ENCODE assay signal across 8 mouse cellular contexts in genomic region chr12:91684840-91685415, GRCm38 (mm10).
DNase-seq lines count a peak whose midpoint lies in the region; ATAC-seq and TF ChIP-seq lines count a peak whose summit lies in the region.

No protein-coding gene starts in this region.

- peak overlapping the region; percentile 32 for H3K4me3 ChIP-seq in ES-Bruce4 (ENCODE audit: low read depth, low read length)
- H3K4me3 ChIP-seq in hindbrain, embryonic 10.5 days = peak overlapping the region; percentile 41
- no peak overlapping the region for H3K4me3 ChIP-seq in liver, postnatal 0 days (ENCODE audit: low read depth, low read length)

- peak overlapping the region; percentile 54 for H3K27ac ChIP-seq in ES-Bruce4 (ENCODE audit: insufficient read depth, low read length)
- H3K27ac ChIP-seq in hindbrain, embryonic 10.5 days = peak overlapping the region; percentile 88
- no peak overlapping the region for H3K27ac ChIP-seq in liver, postnatal 0 days (ENCODE audit: low read depth)

- H3K27me3 ChIP-seq in ES-Bruce4 (ENCODE audit: control insufficient read depth, insufficient read depth, low read length, poor library complexity, severe bottlenecking) = no peaks in the 10 kb centered on the region
- H3K27me3 ChIP-seq in hindbrain, embryonic 10.5 days (ENCODE audit: insufficient read depth, poor library complexity, severe bottlenecking) = peaks cover 5% of the 10 kb centered on the region; the same call in 1 of the 2 replicates
- H3K27me3 ChIP-seq in liver, postnatal 0 days (ENCODE audit: insufficient read depth, low read length) = no peaks in the 10 kb centered on the region

- 24% methylated on average over 11 of the region's 11 CpGs for WGBS in hindbrain, embryonic 10.5 days
- WGBS in liver, postnatal 0 days (ENCODE audit: insufficient replicate concordance) = 46% methylated on average over 11 of the region's 11 CpGs

- H3K4me2 ChIP-seq in liver, postnatal 0 days (ENCODE audit: low read depth, low read length) = peak overlapping the region; percentile 31; the same call in 1 of the 2 replicates

- no peaks in the 10 kb centered on the region for H3K9me3 ChIP-seq in ES-Bruce4 (replicated peaks; ENCODE audit: control insufficient read depth, insufficient read depth, low read length, poor library complexity, severe bottlenecking)
- no peaks in the 10 kb centered on the region for H3K9me3 ChIP-seq in hindbrain, embryonic 10.5 days
- no peaks in the 10 kb centered on the region for H3K9me3 ChIP-seq in liver, postnatal 0 days (ENCODE audit: low read length)

- DNase-seq in embryo, embryonic 10 days (ENCODE audit: low spot score) = peak; percentile 28
- DNase-seq in embryo, embryonic 9.5 days (ENCODE audit: extremely low spot score) = no peak
- DNase-seq in hindbrain, embryonic 10.5 days (ENCODE audit: low spot score) = peak; percentile 16
- no peak for DNase-seq in liver, postnatal 0 days
- no peak for DNase-seq in right cerebral cortex, postnatal 36 days (ENCODE audit: low spot score in 2 of 2)
- no peak for DNase-seq in ovary, postnatal 14 days (ENCODE audit: low spot score)
- DNase-seq in urinary bladder, postnatal 10 days (ENCODE audit: low spot score) = no peak

- no peak for TF ChIP-seq POLR2A in ES-Bruce4 (IDR thresholded peaks at IDR 0.05; ENCODE audit: insufficient read depth, low read length)

- no peaks in the 10 kb centered on the region; the same call in 1 of the 2 replicates for H3K36me3 ChIP-seq in ES-Bruce4 (ENCODE audit: control insufficient read depth, insufficient read depth, low read length, poor library complexity, severe bottlenecking)
- H3K36me3 ChIP-seq in hindbrain, embryonic 10.5 days = no peaks in the 10 kb centered on the region
- no peaks in the 10 kb centered on the region for H3K36me3 ChIP-seq in liver, postnatal 0 days (replicated peaks; ENCODE audit: insufficient read depth, low read length)

- H3K9ac ChIP-seq in ES-Bruce4 (ENCODE audit: low read depth, poor library complexity, severe bottlenecking) = peak overlapping the region; percentile 45
- H3K9ac ChIP-seq in liver, postnatal 0 days (replicated peaks) = no peak overlapping the region

- no peak for ATAC-seq in liver, postnatal 0 days

- peaks cover 3% of the 10 kb centered on the region for H3K4me1 ChIP-seq in ES-Bruce4 (ENCODE audit: control insufficient read depth, insufficient read depth, low read length)
- peaks cover 55% of the 10 kb centered on the region for H3K4me1 ChIP-seq in hindbrain, embryonic 10.5 days (replicated peaks)
- peaks cover 12% of the 10 kb centered on the region for H3K4me1 ChIP-seq in liver, postnatal 0 days (ENCODE audit: insufficient read depth)

- TF ChIP-seq EP300 in ES-Bruce4 (IDR thresholded peaks at IDR 0.05; ENCODE audit: insufficient read depth, low read depth, low read length) = no peak
- no peak for TF ChIP-seq EP300 in liver, postnatal 0 days (IDR thresholded peaks at IDR 0.05; ENCODE audit: low read depth)

- TF ChIP-seq CTCF in ES-Bruce4 (IDR thresholded peaks at IDR 0.05; ENCODE audit: low read depth, low read length) = no peak
- TF ChIP-seq CTCF in liver, postnatal 0 days (IDR thresholded peaks at IDR 0.05; ENCODE audit: low read depth) = no peak

Comparison
In these comparisons a context has a peak if more than half of its experiments do, and no peak if none do; other contexts are left out.
1. DNase-seq: peak in embryo, embryonic 10 days (single experiment) and hindbrain, embryonic 10.5 days (single experiment); none in embryo, embryonic 9.5 days (single experiment), liver, postnatal 0 days (single experiment), right cerebral cortex, postnatal 36 days (0 of 2), ovary, postnatal 14 days (single experiment) and urinary bladder, postnatal 10 days (single experiment).